Mouse (Mus musculus) monocyte, adult 2 months (primary cell): ENCODE measurements around the gene Taok3.

Source experiments
- DNase-seq, 2 experiments: peaks; one replicate each; pipeline ENCODE4 v3.0.0; 2022; ENCODE audit warnings: low spot score in 2 of 2, low read depth in 1 of 2

Taok3 gene

GRCm38 (mm10) chr5:117119777-117120488 is at the start of gene Taok3:
TSS of gene Taok3 (plus strand) at chr5:117120129.
- peak; percentile 97 to 98 for DNase-seq

GRCm38 (mm10) chr5:117087718-117088117 is 32.2 kb upstream of the Taok3 start:
- DNase-seq = no peak

- no peak for DNase-seq
These were observed 30.8 kb upstream of the Taok3 start for GRCm38 (mm10) chr5:117089147-117089546.

GRCm38 (mm10) chr5:117089786-117090185 is 30.1 kb upstream of the Taok3 start:
- no peak for DNase-seq

GRCm38 (mm10) chr5:117094431-117094830 is 25.5 kb upstream of the Taok3 start:
- no peak for DNase-seq

- peak in 1 of 2 experiments; percentile 10 for DNase-seq
These were observed 23.2 kb upstream of the Taok3 start for GRCm38 (mm10) chr5:117096716-117097115.

- DNase-seq = no peak
These were observed 20.9 kb upstream of the Taok3 start for GRCm38 (mm10) chr5:117099008-117099407.

GRCm38 (mm10) chr5:117099742-117100141 is 20.2 kb upstream of the Taok3 start:
- no peak for DNase-seq

- DNase-seq = no peak
These were observed 16.6 kb upstream of the Taok3 start for GRCm38 (mm10) chr5:117103194-117103929.

GRCm38 (mm10) chr5:117104329-117104728 is 15.6 kb upstream of the Taok3 start:
- DNase-seq = no peak

GRCm38 (mm10) chr5:117105761-117106160 is 14.2 kb upstream of the Taok3 start:
- DNase-seq = no peak

GRCm38 (mm10) chr5:117108292-117108691 is 11.6 kb upstream of the Taok3 start:
- DNase-seq = no peak

- DNase-seq = no peak
These were observed 11.2 kb upstream of the Taok3 start for GRCm38 (mm10) chr5:117108731-117109130.

- DNase-seq = no peak
These were observed 10.4 kb upstream of the Taok3 start for GRCm38 (mm10) chr5:117109522-117109921.

- DNase-seq = no peak
These were observed 8.7 kb upstream of the Taok3 start for GRCm38 (mm10) chr5:117111064-117111773.

GRCm38 (mm10) chr5:117111774-117112112 is 8.2 kb upstream of the Taok3 start:
- DNase-seq = no peak

GRCm38 (mm10) chr5:117113330-117113729 is 6.6 kb upstream of the Taok3 start:
- peak in 1 of 2 experiments; percentile 16 for DNase-seq

GRCm38 (mm10) chr5:117114581-117115192 is 5.2 kb upstream of the Taok3 start:
- peak in 1 of 2 experiments; percentile 8 for DNase-seq

- DNase-seq = peak in 1 of 2 experiments; percentile 18
These were observed 4.6 kb upstream of the Taok3 start for GRCm38 (mm10) chr5:117115193-117115767.

GRCm38 (mm10) chr5:117115836-117116366 is 4.0 kb upstream of the Taok3 start, which contains the start of gene Suds3:
TSS of gene Suds3 (minus strand) at chr5:117116113.
- peak; percentile 90 to 98 for DNase-seq

- DNase-seq = no peak
These were observed 3.3 kb upstream of the Taok3 start for GRCm38 (mm10) chr5:117116660-117117059.
